Mouse (Mus musculus): ENCODE results near the gene Olfr1043. TPM values are rescaled to one million over a fixed set of nuclear protein-coding genes. Genes with fewer than 3 reads are reported as not detected.
"Not testable (repeated sequence)": the region's sequence is repeated elsewhere in the genome, so short reads cannot be mapped to it uniquely, and the experiment has no call there.

Gene Olfr1043
- total RNA-seq (2021), result not detected
- long read RNA-seq, experiment 1, result 0 reads
- long read RNA-seq, experiment 2, result 0 reads

DNA sequence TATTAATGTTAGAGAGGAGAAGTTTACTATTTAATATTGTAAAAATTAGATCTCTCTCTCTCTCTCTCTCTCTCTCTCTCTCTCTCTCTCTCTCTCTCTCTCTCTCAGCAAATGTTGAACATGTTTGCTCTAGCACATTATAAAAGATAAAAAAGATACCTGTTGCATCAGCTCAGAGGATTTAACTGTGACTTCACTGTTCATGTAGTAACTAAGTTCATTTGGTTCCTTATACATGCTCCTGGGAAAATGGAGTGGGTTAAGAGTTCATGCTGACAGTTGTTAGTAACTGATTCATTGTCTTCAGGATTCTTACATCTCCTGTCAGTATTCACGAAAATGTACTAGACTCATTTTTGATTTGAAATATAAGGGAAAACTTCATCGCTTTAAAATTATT, at the start of gene Olfr1043:
Gene Olfr1043, minus strand, starts transcription at position 101 of the 400 bp plus-strand sequence.
- intact Hi-C loops (cut with DNase I), result no loop called here
- no peak for DNase-seq (ENCODE audit: low spot score in 2 of 2)

DNA sequence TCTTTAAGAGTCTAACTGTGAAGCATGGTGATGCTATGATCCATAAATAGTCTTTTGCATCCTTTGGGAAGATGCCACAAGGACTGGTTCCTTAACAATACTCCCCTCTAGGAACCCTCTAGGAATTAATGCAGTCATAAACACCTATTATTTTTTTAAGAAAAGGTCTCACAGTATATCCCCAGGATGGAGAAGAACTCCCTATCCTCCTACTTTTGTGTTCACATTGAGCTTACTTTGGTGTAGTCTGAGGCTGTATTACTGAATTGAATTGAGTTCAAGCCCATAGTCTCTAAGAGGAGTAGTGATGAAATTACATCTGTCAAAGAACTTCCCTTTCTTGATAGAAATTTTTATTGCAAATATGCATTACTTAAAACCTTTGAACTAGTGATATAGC, 35.6 kb upstream of the Olfr1043 start, which contains the start of gene Olfr1045:
Gene Olfr1045, minus strand, starts transcription at position 101 of the 400 bp plus-strand sequence.
- no peak for DNase-seq (ENCODE audit: low spot score in 2 of 2)

DNA sequence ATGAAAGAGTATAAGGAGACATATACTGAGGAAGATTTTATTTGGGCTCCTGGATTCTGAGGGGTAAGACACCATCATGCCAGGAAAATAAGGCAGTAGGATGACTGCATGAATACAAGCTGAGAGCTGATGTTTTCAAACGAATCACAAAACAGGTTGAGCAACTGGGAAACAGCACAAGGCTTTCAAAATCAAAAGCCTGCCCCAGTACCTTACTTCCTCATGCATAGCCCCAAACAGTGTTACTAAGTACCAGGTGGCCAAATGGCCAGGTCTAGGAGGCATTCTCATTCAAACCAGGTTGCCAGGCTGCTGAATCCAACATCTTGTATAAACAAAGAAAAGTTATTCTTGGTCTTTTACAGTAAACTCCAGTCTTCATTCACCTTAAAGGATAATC, 28.5 kb upstream of the Olfr1043 start:
- DNase-seq (ENCODE audit: low spot score in 2 of 2), result no peak
- intact Hi-C loops (cut with DNase I), result no loop called here

More for the DNA sequence above, 35.6 kb upstream of the Olfr1043 start, which contains the start of gene Olfr1045:
- intact Hi-C loops (cut with DNase I), result no loop called here

GRCm38 (mm10) chr2:86185583-86185982, 18.3 kb upstream of the Olfr1043 start, which contains the start of gene Olfr52:
TSS of gene Olfr52 (minus strand) at chr2:86185683.
- no peak for DNase-seq (ENCODE audit: low spot score in 2 of 2)
- intact Hi-C loops (cut with DNase I), result no loop called here

- no peak for DNase-seq (ENCODE audit: low spot score in 2 of 2)
- intact Hi-C loops (cut with DNase I), result no loop called here
Measured at GRCm38 (mm10) chr2:86179950-86180349, 12.6 kb upstream of the Olfr1043 start.

DNA sequence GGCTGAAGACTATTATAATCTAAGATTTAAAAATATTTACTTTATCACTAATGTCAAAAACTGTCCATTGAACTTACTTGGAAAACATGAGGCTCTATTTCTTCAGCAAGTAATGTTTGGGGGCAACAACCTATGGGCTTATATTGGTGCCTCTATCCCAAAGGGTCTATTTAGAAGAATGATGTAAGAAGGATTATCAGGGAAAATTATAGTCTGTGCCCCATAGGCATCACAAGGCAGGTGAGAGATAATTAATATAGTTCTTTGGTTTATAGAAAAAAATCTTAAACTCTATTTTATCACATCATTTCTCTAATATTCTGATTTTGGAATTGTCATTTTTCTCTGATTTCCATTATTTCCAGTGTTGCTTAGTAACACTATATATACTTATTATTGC, 10.4 kb upstream of the Olfr1043 start, which contains the start of gene Olfr1044:
Gene Olfr1044, minus strand, starts transcription at position 101 of the 400 bp plus-strand sequence.
- no peak for DNase-seq (ENCODE audit: low spot score in 2 of 2)
- intact Hi-C loops (cut with DNase I), result no loop called here

DNA sequence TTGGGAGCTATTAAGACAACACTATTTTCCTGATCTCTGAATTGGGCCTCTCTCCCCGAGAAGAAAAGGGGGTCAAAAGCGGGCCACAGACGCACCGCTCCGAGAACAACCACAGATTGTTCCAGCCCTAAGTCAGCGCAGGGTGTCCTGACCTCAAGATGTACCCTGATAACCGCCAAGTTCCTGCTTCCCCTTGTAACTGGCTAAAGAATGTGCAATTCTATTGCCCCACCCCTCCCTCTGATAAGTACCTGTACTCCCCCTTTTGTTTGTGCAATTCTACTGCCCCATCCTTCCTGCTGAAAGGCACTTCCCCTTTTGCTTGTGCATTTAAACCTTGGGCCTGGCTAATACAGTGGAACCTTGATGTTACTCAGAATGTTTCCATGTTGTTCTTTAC, 8.1 kb upstream of the Olfr1043 start:
- intact Hi-C loops (cut with DNase I); DNase-seq (ENCODE audit: low spot score in 2 of 2): not testable (repeated sequence)

GRCm38 (mm10) chr2:86161738-86162137, 5.6 kb downstream of the Olfr1043 start, which contains the start of gene Olfr1042:
TSS of gene Olfr1042 (minus strand) at chr2:86161838.
- intact Hi-C loops (cut with DNase I), result no loop called here
- DNase-seq (ENCODE audit: low spot score in 2 of 2), result no peak

GRCm38 (mm10) chr2:86146632-86147031, 20.7 kb downstream of the Olfr1043 start, which contains the start of gene Olfr1040:
TSS of gene Olfr1040 (minus strand) at chr2:86146732.
- DNase-seq (ENCODE audit: low spot score in 2 of 2), result no peak
- intact Hi-C loops (cut with DNase I), result no loop called here

DNA sequence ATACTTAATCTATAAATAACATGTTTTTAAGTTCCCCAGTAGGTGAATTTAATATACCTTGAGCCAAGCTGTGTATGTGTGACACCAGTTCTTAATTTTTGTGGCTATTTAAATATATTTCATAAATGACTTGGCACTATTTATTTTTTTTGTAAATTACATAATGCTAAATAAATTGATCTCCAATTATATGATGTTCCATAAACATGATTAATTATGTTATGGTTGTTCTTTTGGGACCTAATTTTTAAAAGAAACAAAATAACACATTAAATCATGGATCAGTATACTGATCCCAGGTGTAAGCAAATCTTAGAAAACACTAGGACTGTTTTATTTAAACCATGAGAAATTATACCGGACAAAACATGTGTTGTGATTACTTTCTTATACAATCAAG, 31.5 kb downstream of the Olfr1043 start, which contains the start of gene Olfr1039:
Gene Olfr1039, minus strand, starts transcription at position 101 of the 400 bp plus-strand sequence.
- intact Hi-C loops (cut with DNase I), result no loop called here
- no peak for DNase-seq (ENCODE audit: low spot score in 2 of 2)

Other genes starting within 250 kb of the Olfr1043 start
- not detected for gene Olfr1026, start 246.0 kb downstream of the Olfr1043 start, total RNA-seq (2021)
- not detected for gene Olfr1028, start 217.1 kb downstream of the Olfr1043 start, total RNA-seq (2021)
- not detected for gene Olfr1029, start 193.6 kb downstream of the Olfr1043 start, total RNA-seq (2021)
- gene Olfr1030, start 188.2 kb downstream of the Olfr1043 start, total RNA-seq (2021), result not detected
- not detected for gene Olfr1031, start 177.2 kb downstream of the Olfr1043 start, total RNA-seq (2021)
- gene Olfr1032, start 162.0 kb downstream of the Olfr1043 start, total RNA-seq (2021), result not detected
- gene Olfr1033, start 146.9 kb downstream of the Olfr1043 start, total RNA-seq (2021), result not detected
- not detected for gene Olfr1034, start 121.7 kb downstream of the Olfr1043 start, total RNA-seq (2021)
- gene Olfr1036, start 93.5 kb downstream of the Olfr1043 start, total RNA-seq (2021), result not detected
- not detected for gene Olfr1037, start 80.1 kb downstream of the Olfr1043 start, total RNA-seq (2021)
- gene Olfr1039, start 31.6 kb downstream of the Olfr1043 start, total RNA-seq (2021), result not detected
- not detected for gene Olfr1040, start 20.8 kb downstream of the Olfr1043 start, total RNA-seq (2021)
- not detected for gene Olfr1042, start 5.7 kb downstream of the Olfr1043 start, total RNA-seq (2021)
- gene Olfr1044, start 10.3 kb upstream of the Olfr1043 start, total RNA-seq (2021), result not detected
- not detected for gene Olfr52, start 18.2 kb upstream of the Olfr1043 start, total RNA-seq (2021)
- gene Olfr1045, start 35.5 kb upstream of the Olfr1043 start, total RNA-seq (2021), result not detected
- not detected for gene Olfr1046, start 51.8 kb upstream of the Olfr1043 start, total RNA-seq (2021)
- not detected for gene Olfr1047, start 63.9 kb upstream of the Olfr1043 start, total RNA-seq (2021)
- gene Olfr1048, start 72.8 kb upstream of the Olfr1043 start, total RNA-seq (2021), result not detected
- gene Olfr1049, start 90.8 kb upstream of the Olfr1043 start, total RNA-seq (2021), result not detected
- gene Olfr1051, start 111.6 kb upstream of the Olfr1043 start, total RNA-seq (2021), result not detected
- not detected for gene Olfr1052, start 124.9 kb upstream of the Olfr1043 start, total RNA-seq (2021)
- gene Olfr1053, start 147.8 kb upstream of the Olfr1043 start, total RNA-seq (2021), result not detected
- gene Olfr1054, start 167.9 kb upstream of the Olfr1043 start, total RNA-seq (2021), result not detected
- not detected for gene Olfr1055, start 182.8 kb upstream of the Olfr1043 start, total RNA-seq (2021)
- gene Olfr1056, start 194.9 kb upstream of the Olfr1043 start, total RNA-seq (2021), result not detected
- gene Olfr1057, start 210.9 kb upstream of the Olfr1043 start, total RNA-seq (2021), result not detected
- gene Olfr1058, start 221.0 kb upstream of the Olfr1043 start, total RNA-seq (2021), result not detected
- gene Olfr1061, start 246.5 kb upstream of the Olfr1043 start, total RNA-seq (2021), result not detected